Mouse (Mus musculus): ENCODE results near the gene Zbtb2. TPM values are rescaled to one million over a fixed set of nuclear protein-coding genes. Genes with fewer than 3 reads are reported as not detected.

Gene Zbtb2
- polyA plus RNA-seq, 1 experiment from 2014 or later: 18.4 TPM

- Histone ChIP-seq H3K4me1 (ENCODE audit: control insufficient read depth, insufficient read depth, low read length) (no peaks in the 10 kb centered on the region), H3K4me3 (ENCODE audit: low read length) (no peak overlapping the region), H3K27me3 (ENCODE audit: control insufficient read depth, insufficient read depth, low read length) (no peaks in the 10 kb centered on the region), H3K9me3 (ENCODE audit: control insufficient read depth, low read length) (no peaks in the 10 kb centered on the region), H3K36me3 (ENCODE audit: control insufficient read depth, insufficient read depth, low read length) (peaks cover 52% of the 10 kb centered on the region), H3K9ac (ENCODE audit: low read depth, low read length) (no peak overlapping the region), H3K27ac (ENCODE audit: low read depth, low read length) (no peak overlapping the region), H3K4me2 (replicated peaks; ENCODE audit: low read depth, low read length) (no peak overlapping the region)
- WGBS: 71% methylated on average over 19 of the region's 19 CpGs
- 0 out of 2 replicates have a peak, but pooled peaks have one; percentile 7 for ATAC-seq (ENCODE audit: low FRiP score, low TSS enrichment)
Measured at GRCm38 (mm10) chr10:4355882-4356451, 31.9 kb downstream of the Zbtb2 start.

- ATAC-seq (ENCODE audit: low FRiP score, low TSS enrichment): no peak
- Histone ChIP-seq H3K4me3 (ENCODE audit: low read length) (no peak overlapping the region), H3K9ac (ENCODE audit: low read depth, low read length) (no peak overlapping the region), H3K27ac (ENCODE audit: low read depth, low read length) (no peak overlapping the region), H3K4me1 (ENCODE audit: control insufficient read depth, insufficient read depth, low read length) (no peaks in the 10 kb centered on the region), H3K9me3 (ENCODE audit: control insufficient read depth, low read length) (no peaks in the 10 kb centered on the region), H3K4me2 (replicated peaks; ENCODE audit: low read depth, low read length) (no peak overlapping the region), H3K27me3 (ENCODE audit: control insufficient read depth, insufficient read depth, low read length) (no peaks in the 10 kb centered on the region), H3K36me3 (ENCODE audit: control insufficient read depth, insufficient read depth, low read length) (peaks cover 52% of the 10 kb centered on the region)
- 90% methylated on average over 38 of the region's 38 CpGs for WGBS
Measured at GRCm38 (mm10) chr10:4354371-4355260, 33.3 kb downstream of the Zbtb2 start.

GRCm38 (mm10) chr10:4347591-4347990 lies 40.3 kb downstream of the Zbtb2 start:
- no peak overlapping the region for H3K4me2 ChIP-seq (replicated peaks; ENCODE audit: low read depth, low read length)
- no peaks in the 10 kb centered on the region for H3K9me3 ChIP-seq (ENCODE audit: control insufficient read depth, low read length)
- peaks cover 5% of the 10 kb centered on the region; the same call in 1 of the 2 replicates for H3K4me1 ChIP-seq (ENCODE audit: control insufficient read depth, insufficient read depth, low read length)
- ATAC-seq (ENCODE audit: low FRiP score, low TSS enrichment): peak; percentile 2; the same call in 1 of the 2 replicates
- H3K36me3 ChIP-seq (ENCODE audit: control insufficient read depth, insufficient read depth, low read length): no peaks in the 10 kb centered on the region
- no peak overlapping the region for H3K27ac ChIP-seq (ENCODE audit: low read depth, low read length)
- WGBS: 94% methylated on average over 14 of the region's 14 CpGs
- H3K9ac ChIP-seq (ENCODE audit: low read depth, low read length): no peak overlapping the region
- H3K4me3 ChIP-seq (ENCODE audit: low read length): no peak overlapping the region
- H3K27me3 ChIP-seq (ENCODE audit: control insufficient read depth, insufficient read depth, low read length): no peaks in the 10 kb centered on the region

GRCm38 (mm10) chr10:4347136-4347492 lies 40.8 kb downstream of the Zbtb2 start:
- ATAC-seq (ENCODE audit: low FRiP score, low TSS enrichment): peak; percentile 73
- WGBS: 29% methylated on average over 2 of the region's 4 CpGs
- Histone ChIP-seq H3K36me3 (ENCODE audit: control insufficient read depth, insufficient read depth, low read length) (no peaks in the 10 kb centered on the region), H3K4me1 (ENCODE audit: control insufficient read depth, insufficient read depth, low read length) (peaks cover 5% of the 10 kb centered on the region; the same call in 1 of the 2 replicates), H3K9me3 (ENCODE audit: control insufficient read depth, low read length) (no peaks in the 10 kb centered on the region), H3K4me3 (ENCODE audit: low read length) (no peak overlapping the region), H3K9ac (ENCODE audit: low read depth, low read length) (no peak overlapping the region), H3K4me2 (replicated peaks; ENCODE audit: low read depth, low read length) (peak overlapping the region; percentile 37; the same call in 1 of the 2 replicates), H3K27ac (ENCODE audit: low read depth, low read length) (no peak overlapping the region), H3K27me3 (ENCODE audit: control insufficient read depth, insufficient read depth, low read length) (no peaks in the 10 kb centered on the region)

GRCm38 (mm10) chr10:4346489-4347135 lies 41.3 kb downstream of the Zbtb2 start:
- no peaks in the 10 kb centered on the region for H3K36me3 ChIP-seq (ENCODE audit: control insufficient read depth, insufficient read depth, low read length)

GRCm38 (mm10) chr10:4341430-4341829 lies 46.5 kb downstream of the Zbtb2 start:
- Histone ChIP-seq H3K4me1 (ENCODE audit: control insufficient read depth, insufficient read depth, low read length) (peaks cover 17% of the 10 kb centered on the region; the same call in 1 of the 2 replicates), H3K9me3 (ENCODE audit: control insufficient read depth, low read length) (no peaks in the 10 kb centered on the region), H3K27me3 (ENCODE audit: control insufficient read depth, insufficient read depth, low read length) (no peaks in the 10 kb centered on the region), H3K4me3 (ENCODE audit: low read length) (no peak overlapping the region), H3K27ac (ENCODE audit: low read depth, low read length) (no peak overlapping the region), H3K36me3 (ENCODE audit: control insufficient read depth, insufficient read depth, low read length) (no peaks in the 10 kb centered on the region), H3K9ac (ENCODE audit: low read depth, low read length) (no peak overlapping the region), H3K4me2 (replicated peaks; ENCODE audit: low read depth, low read length) (no peak overlapping the region)
- no peak for ATAC-seq (ENCODE audit: low FRiP score, low TSS enrichment)
- 31% methylated on average over 2 of the region's 2 CpGs for WGBS

More at GRCm38 (mm10) chr10:4346489-4347135, 41.3 kb downstream of the Zbtb2 start:
- no peaks in the 10 kb centered on the region for H3K27me3 ChIP-seq (ENCODE audit: control insufficient read depth, insufficient read depth, low read length)
- 7% methylated on average over 28 of the region's 28 CpGs for WGBS
- H3K27ac ChIP-seq (ENCODE audit: low read depth, low read length): no peak overlapping the region
- H3K4me3 ChIP-seq (ENCODE audit: low read length): 0 out of 2 replicates have a peak overlapping the region, but pooled peaks have one; percentile 13
- no peak overlapping the region for H3K9ac ChIP-seq (ENCODE audit: low read depth, low read length)
- peak overlapping the region; percentile 37 for H3K4me2 ChIP-seq (replicated peaks; ENCODE audit: low read depth, low read length)
- H3K4me1 ChIP-seq (ENCODE audit: control insufficient read depth, insufficient read depth, low read length): peaks cover 5% of the 10 kb centered on the region; the same call in 1 of the 2 replicates
- H3K9me3 ChIP-seq (ENCODE audit: control insufficient read depth, low read length): no peaks in the 10 kb centered on the region
- peak; percentile 93 for ATAC-seq (ENCODE audit: low FRiP score, low TSS enrichment)

- Histone ChIP-seq H3K27ac (ENCODE audit: low read depth, low read length) (no peak overlapping the region; the same call in 1 of the 2 replicates), H3K36me3 (ENCODE audit: control insufficient read depth, insufficient read depth, low read length) (no peaks in the 10 kb centered on the region), H3K27me3 (ENCODE audit: control insufficient read depth, insufficient read depth, low read length) (no peaks in the 10 kb centered on the region), H3K4me1 (ENCODE audit: control insufficient read depth, insufficient read depth, low read length) (peaks cover 14% of the 10 kb centered on the region; the same call in 1 of the 2 replicates), H3K4me3 (ENCODE audit: low read length) (no peak overlapping the region), H3K9ac (ENCODE audit: low read depth, low read length) (no peak overlapping the region), H3K4me2 (replicated peaks; ENCODE audit: low read depth, low read length) (peak overlapping the region; percentile 31; the same call in 1 of the 2 replicates), H3K9me3 (ENCODE audit: control insufficient read depth, low read length) (no peaks in the 10 kb centered on the region)
- 53% methylated on average over 15 of the region's 15 CpGs for WGBS
- no peak for ATAC-seq (ENCODE audit: low FRiP score, low TSS enrichment)
Measured at GRCm38 (mm10) chr10:4338863-4339461, 48.9 kb downstream of the Zbtb2 start.

- Histone ChIP-seq H3K4me1 (ENCODE audit: control insufficient read depth, insufficient read depth, low read length) (peaks cover 10% of the 10 kb centered on the region), H3K9ac (ENCODE audit: low read depth, low read length) (peak overlapping the region; percentile 51; the same call in 1 of the 2 replicates), H3K36me3 (ENCODE audit: control insufficient read depth, insufficient read depth, low read length) (no peaks in the 10 kb centered on the region), H3K9me3 (ENCODE audit: control insufficient read depth, low read length) (no peaks in the 10 kb centered on the region), H3K4me3 (ENCODE audit: low read length) (peak overlapping the region; percentile 42), H3K27me3 (ENCODE audit: control insufficient read depth, insufficient read depth, low read length) (no peaks in the 10 kb centered on the region), H3K27ac (ENCODE audit: low read depth, low read length) (no peak overlapping the region; the same call in 1 of the 2 replicates), H3K4me2 (replicated peaks; ENCODE audit: low read depth, low read length) (peak overlapping the region; percentile 44)
- WGBS: 7% methylated on average over 27 of the region's 27 CpGs
- peak; percentile 95 for ATAC-seq (ENCODE audit: low FRiP score, low TSS enrichment)
Measured at GRCm38 (mm10) chr10:4334039-4334683, 53.7 kb downstream of the Zbtb2 start.
